Mouse (Mus musculus) gastrocnemius, postnatal 4 days (tissue): ENCODE measurements around the gene Zdhhc14. TPM values are rescaled to one million over a fixed set of nuclear protein-coding genes. Genes with fewer than 3 reads are reported as not detected.

Source experiments
- DNase-seq, 2 experiments: peaks; one replicate each; pipeline ENCODE4 v3.0.0; 2021 to 2022; ENCODE audit warnings: low spot score in 2 of 2, mixed read lengths in 2 of 2
- total RNA-seq, 2 experiments: library from RNA; stranded (reverse); gene quantifications; 2 replicates each; pipeline ENCODE4 v1.2.3; 2021

Gene Zdhhc14
- total RNA-seq, 2 experiments from 2014 or later = 4.8 to 5.1 TPM

DNA sequence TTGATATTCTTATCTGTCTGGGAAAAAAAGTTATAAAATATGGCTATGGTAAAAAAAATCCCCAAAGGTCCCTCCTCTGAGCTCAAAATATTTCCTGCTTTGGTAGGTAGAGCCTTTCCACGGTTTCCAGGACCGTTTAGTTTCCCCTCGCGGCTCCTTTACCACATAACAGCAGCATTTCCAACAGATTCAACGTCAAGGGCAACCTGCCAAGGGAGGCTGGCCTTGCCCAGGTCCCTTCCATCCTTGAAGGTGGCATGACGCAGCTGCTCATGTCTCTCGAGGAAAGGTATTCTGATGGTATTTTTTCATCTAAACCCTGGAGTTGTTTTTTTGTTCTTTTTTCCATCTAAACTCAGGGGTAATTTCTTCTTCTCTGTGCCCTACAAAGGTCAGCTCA is 277.4 kb downstream of the Zdhhc14 start:
- DNase-seq = peak in 1 of 2 experiments; percentile 42

DNA sequence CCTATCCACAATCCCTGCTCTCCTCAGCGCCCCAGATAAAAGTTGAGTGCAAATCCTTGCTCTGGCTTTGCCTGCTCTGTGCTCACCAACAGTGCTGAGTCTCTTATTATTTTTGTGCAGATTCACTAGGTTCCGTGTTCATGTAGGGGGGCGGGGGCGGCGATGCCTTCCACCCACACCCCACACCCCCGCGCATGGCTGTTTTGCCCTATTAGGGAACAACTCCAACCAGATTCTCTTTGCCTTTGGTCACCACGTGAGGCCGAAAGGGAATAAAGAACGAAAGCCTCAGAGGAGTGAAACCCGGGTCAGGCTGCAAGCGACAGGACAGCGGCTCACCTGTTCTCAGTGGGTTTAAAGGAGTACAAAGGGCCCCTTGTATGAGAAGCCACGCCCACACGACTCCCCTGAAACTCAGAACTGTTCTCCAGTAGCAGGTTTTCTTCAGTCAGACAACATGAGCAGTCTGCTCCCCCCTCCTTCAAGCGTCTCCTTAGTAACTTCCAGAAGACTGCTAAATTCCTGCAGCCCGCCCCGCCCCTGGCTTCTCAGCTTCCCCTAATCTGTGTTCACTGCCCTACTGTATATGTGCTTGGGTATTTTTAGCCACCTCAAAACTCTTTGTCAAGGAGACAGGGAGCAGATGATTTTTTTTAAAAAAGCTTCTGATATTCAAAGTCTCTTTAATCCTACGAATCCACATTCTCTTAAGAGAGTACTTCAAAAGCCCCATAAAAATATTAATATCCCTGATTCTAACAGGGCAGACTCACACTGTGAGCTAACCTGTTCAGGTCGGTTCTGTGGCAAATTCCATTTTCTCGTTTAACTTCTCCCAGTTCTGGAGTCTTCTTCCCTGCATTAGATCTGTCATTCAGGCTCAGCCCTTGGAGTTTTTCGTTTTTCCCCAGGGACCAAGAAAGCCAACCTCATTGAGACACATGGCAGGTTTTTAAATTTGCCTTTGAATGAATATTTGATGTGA is 278.2 kb downstream of the Zdhhc14 start:
- DNase-seq = peak in 1 of 2 experiments; percentile 54

- DNase-seq = peak in 1 of 2 experiments; percentile 51
These were observed 288.0 kb downstream of the Zdhhc14 start for GRCm38 (mm10) chr17:5780213-5780975.

- no peak for DNase-seq
These were observed 292.9 kb downstream of the Zdhhc14 start for GRCm38 (mm10) chr17:5785238-5785637.

DNA sequence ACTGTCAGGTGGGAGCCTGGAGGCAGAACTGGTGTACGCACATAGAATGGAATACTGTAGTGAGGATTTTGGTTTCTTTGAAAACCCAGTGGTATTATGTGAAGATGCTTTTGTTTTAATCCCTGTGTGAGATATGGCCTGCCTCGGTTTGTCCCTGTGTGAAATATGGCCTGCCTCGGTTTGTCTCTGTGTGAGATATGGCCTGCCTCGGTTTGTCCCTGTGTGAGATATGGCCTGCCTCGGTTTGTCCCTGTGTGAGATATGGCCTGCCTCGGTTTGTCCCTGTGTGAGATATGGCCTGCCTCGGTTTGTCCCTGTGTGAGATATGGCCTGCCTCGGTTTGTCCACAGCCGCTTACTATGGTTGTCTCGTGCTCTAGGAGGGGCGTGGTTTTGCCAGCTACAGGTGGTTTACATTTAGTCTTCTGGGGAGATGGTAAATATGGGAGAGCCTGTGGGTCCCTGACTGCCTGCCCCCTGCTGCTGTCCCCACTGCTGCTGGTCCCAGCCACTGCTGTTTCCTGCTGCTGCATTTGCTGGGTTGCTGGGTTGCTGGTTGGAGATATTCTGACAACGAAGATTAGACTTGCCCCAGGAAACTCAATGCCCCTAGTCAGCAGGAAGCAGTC is 299.9 kb downstream of the Zdhhc14 start:
- DNase-seq = no peak

DNA sequence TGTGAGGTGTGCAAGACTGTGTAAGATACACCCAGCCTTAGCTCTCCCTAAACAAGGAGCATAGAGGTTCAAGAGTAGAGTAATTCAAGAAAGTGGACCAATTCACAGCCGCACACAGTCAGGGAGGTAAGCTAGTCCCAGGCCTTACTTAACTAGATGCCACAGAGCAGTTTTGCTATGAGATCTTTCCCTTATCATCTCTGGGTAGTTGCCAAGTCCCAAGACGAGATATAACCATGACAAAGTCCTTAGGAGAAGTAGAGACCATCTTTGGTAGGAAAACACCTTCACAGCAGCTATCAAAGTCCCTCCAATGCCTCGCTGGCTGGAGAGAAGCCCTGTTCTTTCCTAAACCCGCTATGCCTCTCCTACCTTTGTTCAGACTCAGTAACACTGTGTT is 301.2 kb downstream of the Zdhhc14 start:
- no peak for DNase-seq

DNA sequence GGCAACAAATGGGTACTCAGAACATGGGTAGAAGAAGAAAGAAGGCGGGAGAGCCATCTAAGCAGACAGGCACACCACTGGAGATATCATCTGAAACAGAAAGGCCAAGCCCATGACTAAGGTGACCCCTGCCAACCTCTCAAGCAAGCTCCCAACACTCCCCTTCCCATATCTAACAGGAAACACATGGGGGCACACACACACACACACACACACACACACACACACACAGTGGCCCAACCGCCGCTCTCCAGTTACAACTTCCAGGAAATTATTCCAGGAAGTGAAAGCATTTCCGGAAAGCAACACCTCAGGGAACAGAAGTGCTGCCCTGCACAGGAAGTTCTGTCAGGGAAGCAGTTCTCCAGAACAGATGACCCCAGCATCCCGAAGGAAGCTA is 301.9 kb downstream of the Zdhhc14 start:
- DNase-seq = no peak

DNA sequence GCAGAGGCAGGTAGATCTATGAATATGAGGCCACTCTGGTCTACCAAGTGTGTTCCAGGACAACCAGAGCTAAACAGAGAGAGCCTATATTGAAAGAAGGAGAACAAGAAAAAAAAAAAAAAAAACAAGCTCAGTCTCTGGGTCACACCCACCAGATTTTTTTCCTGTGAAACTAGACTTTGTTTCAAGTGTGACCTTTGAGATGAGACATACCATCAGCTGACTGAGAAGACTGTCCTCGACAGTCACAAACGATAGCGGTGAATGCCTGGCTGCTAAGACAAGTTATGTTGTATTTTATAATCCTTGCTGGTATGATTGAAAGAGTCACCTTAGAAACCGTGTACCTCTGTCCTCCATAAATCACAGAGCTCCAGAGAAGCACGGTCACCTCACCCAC is 303.0 kb downstream of the Zdhhc14 start:
- DNase-seq = no peak

GRCm38 (mm10) chr17:5795878-5796277 is 303.5 kb downstream of the Zdhhc14 start:
- peak in 1 of 2 experiments; percentile 73 for DNase-seq

- no peak for DNase-seq
These were observed 304.9 kb downstream of the Zdhhc14 start for GRCm38 (mm10) chr17:5797124-5797760.

DNA sequence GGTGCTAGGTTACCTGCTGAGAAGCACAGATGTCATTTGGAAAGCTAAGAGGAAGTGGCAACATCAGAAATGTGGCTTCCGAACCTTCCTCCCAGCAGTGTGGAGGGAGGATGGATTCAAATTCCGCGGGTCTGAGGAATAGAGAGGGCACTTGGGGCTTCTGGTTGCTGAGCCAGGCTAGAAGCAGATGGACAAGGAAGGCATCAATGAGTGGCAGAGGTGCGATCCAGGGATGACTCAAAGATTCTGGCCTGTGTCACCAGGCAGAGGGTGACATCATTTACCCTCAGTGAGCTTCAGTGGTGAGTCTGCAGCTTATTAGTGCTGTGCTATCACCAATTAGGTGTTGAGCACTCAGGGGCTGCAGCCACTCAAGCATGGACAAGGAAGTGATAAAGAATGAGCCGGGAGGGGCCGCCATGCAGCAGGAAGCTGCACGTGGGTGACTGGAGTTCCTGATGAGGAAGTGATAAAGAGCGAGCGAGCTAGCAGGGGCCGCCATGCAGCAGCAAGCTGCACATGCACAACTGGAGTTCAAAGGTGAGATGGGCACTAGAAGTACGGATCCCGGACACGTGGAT is 306.0 kb downstream of the Zdhhc14 start:
- no peak for DNase-seq

GRCm38 (mm10) chr17:5798900-5799299 is 306.5 kb downstream of the Zdhhc14 start:
- DNase-seq = no peak

GRCm38 (mm10) chr17:5799396-5800021 is 307.2 kb downstream of the Zdhhc14 start:
- no peak for DNase-seq

DNA sequence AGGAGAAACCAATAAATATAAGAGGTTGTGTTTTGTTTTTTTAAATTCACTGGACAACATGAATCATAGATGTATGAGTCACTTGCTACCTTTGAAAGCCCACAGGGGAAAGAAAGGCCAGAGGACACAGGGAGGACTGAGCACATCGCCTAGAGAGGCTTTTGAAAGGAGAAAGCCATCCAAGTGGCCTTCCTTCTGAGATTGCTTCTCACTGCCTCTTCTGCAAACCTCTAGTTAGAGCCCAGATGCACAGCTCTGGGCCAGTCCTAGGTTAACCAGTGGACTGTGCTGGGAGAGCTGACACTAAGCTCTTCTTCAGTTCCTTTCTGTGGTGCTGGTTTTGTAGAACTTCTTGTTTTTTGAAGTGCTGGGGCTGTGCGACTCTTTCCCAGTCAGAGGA is 307.9 kb downstream of the Zdhhc14 start:
- DNase-seq = no peak

GRCm38 (mm10) chr17:5800824-5801560 is 308.6 kb downstream of the Zdhhc14 start:
- DNase-seq = no peak

DNA sequence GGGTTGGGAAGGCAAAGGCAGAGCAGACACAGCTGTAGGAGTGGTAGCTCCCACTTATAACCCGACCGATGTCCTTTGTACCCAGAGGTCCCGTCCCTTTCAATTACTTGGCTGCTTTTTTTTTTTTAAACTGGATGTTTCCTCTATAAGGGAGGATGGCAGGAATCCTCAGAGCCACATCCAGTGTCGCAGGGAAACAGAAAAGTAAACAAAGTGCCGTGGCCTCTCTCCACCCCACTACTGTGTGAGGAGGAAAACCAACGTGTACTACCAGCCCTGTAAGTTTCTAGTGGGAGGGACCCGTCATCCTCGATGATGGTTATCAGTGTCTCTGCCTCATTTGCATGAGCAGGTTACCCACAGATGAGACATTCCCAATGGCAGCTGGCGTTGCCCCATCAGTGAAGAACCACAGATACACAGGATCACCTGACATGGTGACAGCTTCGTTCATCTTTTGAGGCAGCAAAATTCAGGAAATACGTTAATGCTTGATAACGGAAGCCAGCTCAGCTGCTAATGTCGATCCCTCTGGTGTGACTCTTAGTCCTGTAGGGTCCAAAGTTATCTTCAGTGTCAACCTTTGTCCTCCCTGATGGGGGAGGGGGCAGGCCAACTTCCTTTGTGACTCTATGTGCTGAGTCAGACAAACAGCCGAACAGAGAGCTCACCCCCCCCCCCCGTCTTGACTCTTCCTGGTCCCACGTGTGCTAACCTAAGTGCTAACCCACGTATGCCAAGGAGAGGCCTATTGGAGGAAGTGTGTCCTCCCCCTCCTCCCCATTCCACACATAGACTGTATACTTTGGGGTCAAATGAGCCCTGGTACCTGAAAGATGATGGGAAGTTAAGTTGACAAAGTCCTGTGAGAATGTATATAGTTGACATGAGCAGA is 309.7 kb downstream of the Zdhhc14 start:
- no peak for DNase-seq

- no peak for DNase-seq
These were observed 310.2 kb downstream of the Zdhhc14 start for GRCm38 (mm10) chr17:5802656-5802955.
